Mouse (Mus musculus) forebrain, embryonic 16.5 days (tissue): ENCODE data around the gene Rxra. TPM values are rescaled to one million over a fixed set of nuclear protein-coding genes. Genes with fewer than 3 reads are reported as not detected.

Experiments
- ATAC-seq: fragments of 200-750 bp; cut with Nextera tagmentation; 2 replicates; pipeline ENCODE4 v1.8.0; 2017; ENCODE audit warnings: mild to moderate bottlenecking, moderate library complexity
- H3K27ac ChIP-seq: fragments of 300-500 bp; sonication (generic); 2 replicates; pipeline ENCODE4 v1.5.1; 2014; ENCODE audit warnings: low read length, control low read depth
- H3K27me3 ChIP-seq: fragments of 300-500 bp; sonication (generic); replicated peaks from 2 replicates; pipeline ENCODE4 v1.6.1; 2014; ENCODE audit warnings: low read length; ENCODE audit not compliant: control insufficient read depth, insufficient read depth
- H3K36me3 ChIP-seq: fragments of 300-500 bp; sonication (generic); 2 replicates; pipeline ENCODE4 v1.6.1; 2014; ENCODE audit not compliant: control insufficient read depth, insufficient read depth
- H3K4me1 ChIP-seq: fragments of 300-500 bp; sonication (generic); replicated peaks from 2 replicates; pipeline ENCODE4 v1.6.1; 2014; ENCODE audit warnings: low read length; ENCODE audit not compliant: control insufficient read depth, insufficient read depth
- H3K4me2 ChIP-seq: fragments of 300-500 bp; sonication (generic); 2 replicates; pipeline ENCODE4 v1.6.1; 2014; ENCODE audit warnings: mild to moderate bottlenecking, low read length, control low read depth
- H3K4me3 ChIP-seq: fragments of 300-500 bp; sonication (generic); replicated peaks from 2 replicates; pipeline ENCODE4 v1.5.1; 2014; ENCODE audit warnings: mild to moderate bottlenecking, low read length, control low read depth
- H3K9ac ChIP-seq: fragments of 300-500 bp; sonication (generic); replicated peaks from 2 replicates; pipeline ENCODE4 v1.6.1; 2014; ENCODE audit warnings: low read depth, low read length, control low read depth
- H3K9me3 ChIP-seq: fragments of 300-500 bp; sonication (generic); 2 replicates; pipeline ENCODE4 v1.6.1; 2016; ENCODE audit warnings: low read length; ENCODE audit not compliant: control insufficient read depth
- WGBS: fragments of 180-500 bp; shearing (Covaris S2); extraction: QIAGEN DNeasy Blood & Tissue Kit; methylation state at CpG from one replicate; pipeline ENCODE4 v1.1.7; 2014; 5-methylcytosine and 5-hydroxymethylcytosine counted together
- polyA plus RNA-seq: library from polyadenylated mRNA; unstranded; fragments of >200 nt; fragmentation: Nextera tagmentation; extraction: Ambion mirVana; gene quantifications from 2 replicates; pipeline ENCODE4 v1.2.1, GENCODE M21; 2015

Gene Rxra
- polyA plus RNA-seq, 1 experiment from 2014 or later, result 2.4 TPM

DNA sequence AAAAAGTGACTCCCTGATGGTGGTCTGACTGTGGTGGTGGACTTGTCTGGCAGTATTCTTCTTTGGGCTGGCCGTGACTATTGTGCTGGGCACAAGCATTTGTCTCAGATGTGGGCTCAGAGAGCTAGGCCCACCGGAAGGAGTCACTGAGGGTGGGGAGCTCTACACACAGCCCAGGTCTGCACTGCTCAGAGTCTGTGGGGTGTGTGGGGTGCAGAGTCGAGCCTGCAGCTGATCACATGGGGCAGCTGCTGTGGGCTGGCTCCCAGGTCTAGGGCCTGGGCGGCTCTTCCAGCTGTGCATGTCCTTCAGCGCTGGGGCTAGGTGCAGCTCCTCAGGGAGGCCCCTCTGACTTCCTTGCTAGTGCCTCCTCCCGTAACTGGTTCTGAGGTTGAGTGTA lies 3.8 kb downstream of the Rxra start:
- no peak overlapping the region for H3K4me3 ChIP-seq
- H3K9me3 ChIP-seq, result no peaks in the 10 kb centered on the region
- 70% methylated on average over 6 of the region's 6 CpGs for WGBS
- no peak overlapping the region for H3K4me2 ChIP-seq
- no peak overlapping the region for H3K9ac ChIP-seq
- H3K27me3 ChIP-seq, result no peaks in the 10 kb centered on the region
- H3K27ac ChIP-seq, result no peak overlapping the region
- peaks cover 39% of the 10 kb centered on the region for H3K4me1 ChIP-seq
- no peak for ATAC-seq
- H3K36me3 ChIP-seq, result no peaks in the 10 kb centered on the region

GRCm38 (mm10) chr2:27680595-27680994 lies 4.4 kb downstream of the Rxra start:
- Histone ChIP-seq H3K27ac (no peak overlapping the region), H3K4me3 (no peak overlapping the region), H3K36me3 (no peaks in the 10 kb centered on the region), H3K9me3 (no peaks in the 10 kb centered on the region), H3K27me3 (no peaks in the 10 kb centered on the region), H3K4me1 (peaks cover 39% of the 10 kb centered on the region), H3K9ac (no peak overlapping the region), H3K4me2 (no peak overlapping the region)
- no peak for ATAC-seq
- 87% methylated on average over 4 of the region's 4 CpGs for WGBS

DNA sequence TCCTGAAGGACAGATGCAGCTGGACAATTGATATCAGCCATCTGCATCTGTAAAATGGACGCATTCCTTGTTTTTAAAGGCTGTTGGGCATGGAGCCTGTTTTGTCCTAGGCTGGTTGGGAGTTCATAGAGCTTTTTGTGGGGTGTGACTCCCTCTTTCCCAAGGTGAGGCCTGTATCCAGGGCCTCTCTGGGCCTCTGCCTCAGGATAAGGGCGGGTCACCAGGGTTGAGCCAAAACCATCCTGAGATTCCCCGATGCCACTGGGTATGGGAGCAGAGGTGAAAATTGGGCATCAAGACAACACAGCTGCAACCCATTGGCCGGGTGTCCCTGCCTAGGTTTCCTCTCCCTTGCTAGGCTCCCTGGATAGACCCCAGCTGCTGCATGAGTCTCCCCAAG lies 5.2 kb downstream of the Rxra start:
- H3K27ac ChIP-seq, result no peak overlapping the region; the same call in 1 of the 2 replicates
- H3K27me3 ChIP-seq, result no peaks in the 10 kb centered on the region
- no peak for ATAC-seq
- no peaks in the 10 kb centered on the region for H3K9me3 ChIP-seq
- no peak overlapping the region for H3K4me3 ChIP-seq
- H3K4me2 ChIP-seq, result no peak overlapping the region
- no peak overlapping the region for H3K9ac ChIP-seq
- WGBS, result 80% methylated on average over 4 of the region's 4 CpGs
- H3K36me3 ChIP-seq, result no peaks in the 10 kb centered on the region
- peaks cover 32% of the 10 kb centered on the region for H3K4me1 ChIP-seq

GRCm38 (mm10) chr2:27682096-27682495 lies 5.9 kb downstream of the Rxra start:
- H3K4me1 ChIP-seq, result peaks cover 30% of the 10 kb centered on the region
- 54% methylated on average over 5 of the region's 5 CpGs for WGBS

DNA sequence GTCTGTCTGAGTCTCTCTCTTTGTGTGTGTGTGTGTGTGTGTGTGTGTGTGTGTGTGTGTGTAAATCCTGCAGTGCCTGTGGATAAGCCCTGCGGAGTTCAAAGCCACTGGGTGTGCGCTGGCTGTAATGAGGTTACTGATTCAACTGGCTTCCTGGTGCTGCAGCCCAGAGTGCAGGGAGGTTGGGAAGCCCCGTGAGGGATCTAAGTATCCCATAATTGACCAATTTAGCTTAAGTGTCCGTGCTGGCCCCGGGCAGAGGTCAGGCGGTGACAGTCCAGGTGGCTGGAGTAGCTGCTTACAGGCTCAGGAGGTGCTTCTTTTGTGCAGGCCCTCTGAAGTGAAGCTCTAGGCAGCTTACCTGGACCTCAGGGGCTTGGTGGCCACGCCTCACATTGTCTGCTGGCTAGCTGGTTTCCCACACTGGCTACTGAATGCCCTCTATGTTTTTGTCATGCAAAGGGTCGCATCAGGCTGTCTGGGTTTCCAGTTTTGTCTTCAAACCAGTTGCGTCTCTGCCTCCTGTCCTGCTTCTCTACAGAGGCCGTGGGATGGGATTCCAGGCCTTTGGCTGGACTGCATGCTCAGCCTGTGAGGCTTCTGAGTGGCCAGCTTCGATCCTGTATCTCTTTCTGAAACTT lies 7.9 kb downstream of the Rxra start:
- Histone ChIP-seq H3K9ac (no peak overlapping the region), H3K9me3 (no peaks in the 10 kb centered on the region), H3K27ac (no peak overlapping the region), H3K4me1 (peaks cover 15% of the 10 kb centered on the region), H3K27me3 (no peaks in the 10 kb centered on the region), H3K4me3 (no peak overlapping the region), H3K36me3 (no peaks in the 10 kb centered on the region), H3K4me2 (no peak overlapping the region)
- 36% methylated on average over 11 of the region's 11 CpGs for WGBS
- no peak for ATAC-seq

More at GRCm38 (mm10) chr2:27682096-27682495, 5.9 kb downstream of the Rxra start:
- H3K27me3 ChIP-seq, result no peaks in the 10 kb centered on the region
- H3K27ac ChIP-seq, result no peak overlapping the region
- H3K4me3 ChIP-seq, result no peak overlapping the region
- H3K9me3 ChIP-seq, result no peaks in the 10 kb centered on the region
- ATAC-seq, result no peak
- no peak overlapping the region for H3K4me2 ChIP-seq
- H3K36me3 ChIP-seq, result no peaks in the 10 kb centered on the region
- H3K9ac ChIP-seq, result no peak overlapping the region

GRCm38 (mm10) chr2:27685917-27686316 lies 9.7 kb downstream of the Rxra start:
- H3K9me3 ChIP-seq, result no peaks in the 10 kb centered on the region
- H3K36me3 ChIP-seq, result no peaks in the 10 kb centered on the region
- H3K4me3 ChIP-seq, result no peak overlapping the region
- no peak overlapping the region for H3K4me2 ChIP-seq
- peaks cover 6% of the 10 kb centered on the region for H3K4me1 ChIP-seq
- H3K27me3 ChIP-seq, result no peaks in the 10 kb centered on the region
- H3K27ac ChIP-seq, result no peak overlapping the region
- WGBS, result 96% methylated on average over 4 of the region's 4 CpGs
- no peak for ATAC-seq
- H3K9ac ChIP-seq, result no peak overlapping the region

GRCm38 (mm10) chr2:27686335-27686734 lies 10.1 kb downstream of the Rxra start:
- Histone ChIP-seq H3K4me2 (no peak overlapping the region), H3K9ac (no peak overlapping the region), H3K4me3 (no peak overlapping the region), H3K27ac (no peak overlapping the region), H3K9me3 (no peaks in the 10 kb centered on the region), H3K36me3 (no peaks in the 10 kb centered on the region), H3K27me3 (no peaks in the 10 kb centered on the region), H3K4me1 (peaks cover 6% of the 10 kb centered on the region)
- no peak for ATAC-seq
- 92% methylated on average over 2 of the region's 2 CpGs for WGBS

DNA sequence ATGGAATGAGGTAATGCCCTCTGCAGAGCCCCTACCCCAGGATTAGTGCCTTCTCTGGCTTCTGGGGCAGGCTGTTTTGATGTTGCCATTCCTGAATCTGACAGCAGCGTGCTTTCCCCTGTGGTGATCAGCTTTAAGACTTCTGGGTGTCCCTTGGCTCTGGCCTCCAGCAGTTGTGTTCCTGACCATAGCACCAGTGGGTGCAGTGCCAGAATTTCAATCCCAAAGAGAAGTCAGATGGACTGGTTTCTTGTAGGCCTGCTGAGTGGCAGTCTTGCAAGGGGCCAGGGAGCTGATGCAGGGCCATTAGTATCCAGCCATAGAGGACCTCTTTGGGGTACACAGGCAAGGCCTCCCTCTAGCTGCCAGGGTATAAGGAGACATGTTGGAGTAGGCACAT lies 10.8 kb downstream of the Rxra start:
- no peak overlapping the region for H3K9ac ChIP-seq
- 52% methylated on average over 1 of the region's 1 CpGs for WGBS
- H3K9me3 ChIP-seq, result no peaks in the 10 kb centered on the region
- H3K4me3 ChIP-seq, result no peak overlapping the region
- ATAC-seq, result no peak
- no peaks in the 10 kb centered on the region for H3K27me3 ChIP-seq
- H3K4me2 ChIP-seq, result no peak overlapping the region
- no peaks in the 10 kb centered on the region; the same call in 1 of the 2 replicates for H3K4me1 ChIP-seq
- H3K27ac ChIP-seq, result no peak overlapping the region
- no peaks in the 10 kb centered on the region for H3K36me3 ChIP-seq

- no peaks in the 10 kb centered on the region for H3K27me3 ChIP-seq
- WGBS, result 89% methylated on average over 5 of the region's 5 CpGs
- H3K9ac ChIP-seq, result no peak overlapping the region
- no peaks in the 10 kb centered on the region for H3K4me1 ChIP-seq
- no peak overlapping the region for H3K4me2 ChIP-seq
- H3K4me3 ChIP-seq, result no peak overlapping the region
- no peaks in the 10 kb centered on the region for H3K9me3 ChIP-seq
- no peaks in the 10 kb centered on the region for H3K36me3 ChIP-seq
- ATAC-seq, result no peak
- H3K27ac ChIP-seq, result no peak overlapping the region
Observed at GRCm38 (mm10) chr2:27687973-27688372, 11.7 kb downstream of the Rxra start.

DNA sequence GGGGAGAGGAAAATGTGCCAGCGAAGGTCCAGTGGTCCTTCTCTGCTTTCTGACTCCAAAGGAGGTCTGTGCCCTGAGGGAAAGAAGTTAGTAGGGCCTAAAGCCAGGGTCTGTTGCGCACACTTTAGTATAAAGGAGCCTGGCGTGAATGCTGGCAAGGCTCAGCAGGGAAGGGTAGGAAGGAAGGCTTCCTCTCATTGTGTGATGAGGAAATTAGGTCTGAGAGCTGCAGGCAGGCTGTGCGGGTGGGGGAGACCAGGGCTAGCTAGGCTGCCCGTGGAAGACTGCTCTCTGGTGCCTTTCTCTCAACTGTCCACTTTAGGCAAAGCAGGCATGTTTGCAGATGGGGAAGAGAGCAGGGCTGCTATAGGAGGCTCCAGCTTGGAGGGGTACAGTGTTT lies 14.5 kb downstream of the Rxra start:
- no peak overlapping the region for H3K27ac ChIP-seq
- WGBS, result 15% methylated on average over 5 of the region's 5 CpGs

More for the DNA sequence above, 14.5 kb downstream of the Rxra start:
- no peak overlapping the region for H3K4me2 ChIP-seq
- H3K4me3 ChIP-seq, result no peak overlapping the region
- ATAC-seq, result no peak
- no peaks in the 10 kb centered on the region for H3K27me3 ChIP-seq
- no peaks in the 10 kb centered on the region for H3K4me1 ChIP-seq
- H3K36me3 ChIP-seq, result no peaks in the 10 kb centered on the region
- no peaks in the 10 kb centered on the region for H3K9me3 ChIP-seq
- no peak overlapping the region for H3K9ac ChIP-seq
